Mouse (Mus musculus): ENCODE data around the gene Errfi1. TPM values are rescaled to one million over a fixed set of nuclear protein-coding genes. Genes with fewer than 3 reads are reported as not detected.

Gene Errfi1
- total and polyA plus RNA-seq, 3 experiments = 2.1 to 2.7 TPM; not detected in 1

GRCm38 (mm10) chr4:150807727-150808470 is 45.8 kb upstream of the Errfi1 start:
- Histone ChIP-seq H3K4me1 (ENCODE audit: control insufficient read depth in 1 of 2, insufficient read depth in 2 of 2, low read length in 2 of 2) (peaks cover 0 to 20% of the 10 kb centered on the region in 2 experiments; a peak in 2 of 4 replicates), H3K4me3 (ENCODE audit: control insufficient read depth in 1 of 2, insufficient read depth in 1 of 2, low read depth in 2 of 2, low read length in 2 of 2) (no peak overlapping the region), H3K27me3 (ENCODE audit: control insufficient read depth in 1 of 2, insufficient read depth in 2 of 2, low read length in 2 of 2) (peaks cover 0 to 1% of the 10 kb centered on the region in 2 experiments; a peak in 2 of 4 replicates), H3K9me3 (replicated peaks; ENCODE audit: insufficient read depth, low read length) (no peaks in the 10 kb centered on the region), H3K27ac (ENCODE audit: control insufficient read depth, low read depth, low read length) (no peak overlapping the region), H3K36me3 (ENCODE audit: control insufficient read depth in 1 of 2, insufficient read depth in 2 of 2, low read length in 2 of 2) (peaks cover 0 to 9% of the 10 kb centered on the region in 2 experiments; a peak in 2 of 4 replicates), H3K79me2 (ENCODE audit: control insufficient read depth, insufficient read depth, low read length, poor library complexity) (no peaks in the 10 kb centered on the region), H3K9ac (ENCODE audit: control insufficient read depth, low read depth, low read length, poor library complexity, severe bottlenecking) (no peak overlapping the region)
- DNase-seq (ENCODE audit: low read depth, low spot score) = no peak
- TF ChIP-seq TAL1 (IDR thresholded peaks at IDR 0.05; ENCODE audit: low read length) (peak; percentile 68), RAD21 (IDR thresholded peaks at IDR 0.05; ENCODE audit: low read depth, low read length) (no peak), GABPA (IDR thresholded peaks at IDR 0.05; ENCODE audit: low read depth, low read length) (no peak), EP300 (IDR thresholded peaks at IDR 0.05; ENCODE audit: low read depth in 1 of 2, low read length in 2 of 2) (0 out of 4 replicates have a peak, but pooled peaks of 1 of the 2 experiments have one; percentile 7), SIN3A (IDR thresholded peaks at IDR 0.05; ENCODE audit: low read length) (no peak), MAFK (IDR thresholded peaks at IDR 0.05; ENCODE audit: borderline replicate concordance, low read depth, low read length) (no peak), ELF1 (IDR thresholded peaks at IDR 0.05; ENCODE audit: low read depth, low read length) (no peak), CHD1 (IDR thresholded peaks at IDR 0.05; ENCODE audit: low read depth, low read length) (no peak), ETS1 (IDR thresholded peaks at IDR 0.05; ENCODE audit: low read depth, low read length) (no peak), SMC3 (IDR thresholded peaks at IDR 0.05; ENCODE audit: low read depth, low read length) (no peak), ZNF384 (IDR thresholded peaks at IDR 0.05; ENCODE audit: low read depth, low read length) (no peak), MYB (IDR thresholded peaks at IDR 0.05; ENCODE audit: low read depth, low read length) (no peak), CTCF (IDR thresholded peaks at IDR 0.05 in 2 of 3, conservative IDR thresholded peaks at IDR 0.05 in 1 of 3; ENCODE audit: control insufficient read depth in 1 of 3, insufficient read depth in 1 of 3, low read depth in 2 of 3, low read length in 3 of 3, poor library complexity in 1 of 3, severe bottlenecking in 1 of 3) (no peak), UBTF (IDR thresholded peaks at IDR 0.05; ENCODE audit: borderline replicate concordance, insufficient read depth, low read depth, low read length) (no peak), POLR2AphosphoS2 (IDR thresholded peaks at IDR 0.05; ENCODE audit: low read length) (no peak), MAZ (IDR thresholded peaks at IDR 0.05; ENCODE audit: low read depth, low read length) (no peak), E2F4 (IDR thresholded peaks at IDR 0.05; ENCODE audit: borderline replicate concordance, low read depth, low read length) (no peak), ZC3H11A (IDR thresholded peaks at IDR 0.05; ENCODE audit: low read depth, low read length) (no peak)

- H3K36me3 ChIP-seq (ENCODE audit: control insufficient read depth in 1 of 2, insufficient read depth in 2 of 2, low read length in 2 of 2) = peaks cover 0 to 9% of the 10 kb centered on the region in 2 experiments; a peak in 2 of 4 replicates
- peak; percentile 72; the same call in 1 of the 2 replicates for TF ChIP-seq GATA1 (IDR thresholded peaks at IDR 0.05; ENCODE audit: low read depth, low read length)
- TF ChIP-seq SMC3 (IDR thresholded peaks at IDR 0.05; ENCODE audit: low read depth, low read length) = no peak
- TF ChIP-seq EP300 (IDR thresholded peaks at IDR 0.05; ENCODE audit: low read depth in 1 of 2, low read length in 2 of 2) = peak in 1 of 2 experiments; percentile 37; a peak in 2 of 4 replicates
- no peak overlapping the region for H3K4me3 ChIP-seq (ENCODE audit: control insufficient read depth in 1 of 2, insufficient read depth in 1 of 2, low read depth in 2 of 2, low read length in 2 of 2)
- no peaks in the 10 kb centered on the region for H3K79me2 ChIP-seq (ENCODE audit: control insufficient read depth, insufficient read depth, low read length, poor library complexity)
- H3K9me3 ChIP-seq (replicated peaks; ENCODE audit: insufficient read depth, low read length) = no peaks in the 10 kb centered on the region
- peaks cover 0 to 20% of the 10 kb centered on the region in 2 experiments; a peak in 2 of 4 replicates for H3K4me1 ChIP-seq (ENCODE audit: control insufficient read depth in 1 of 2, insufficient read depth in 2 of 2, low read length in 2 of 2)
- peaks cover 0 to 1% of the 10 kb centered on the region in 2 experiments; a peak in 2 of 4 replicates for H3K27me3 ChIP-seq (ENCODE audit: control insufficient read depth in 1 of 2, insufficient read depth in 2 of 2, low read length in 2 of 2)
- 0 out of 2 replicates have a peak overlapping the region, but pooled peaks have one; percentile 17 for H3K27ac ChIP-seq (ENCODE audit: control insufficient read depth, low read depth, low read length)
- peak; percentile 80 for DNase-seq (ENCODE audit: low read depth, low spot score)
- no peak overlapping the region for H3K9ac ChIP-seq (ENCODE audit: control insufficient read depth, low read depth, low read length, poor library complexity, severe bottlenecking)
Measured at GRCm38 (mm10) chr4:150808471-150808847, 45.3 kb upstream of the Errfi1 start.
